Mouse (Mus musculus): ENCODE data around the gene Fbxl3.

Fbxl3 gene

DNA sequence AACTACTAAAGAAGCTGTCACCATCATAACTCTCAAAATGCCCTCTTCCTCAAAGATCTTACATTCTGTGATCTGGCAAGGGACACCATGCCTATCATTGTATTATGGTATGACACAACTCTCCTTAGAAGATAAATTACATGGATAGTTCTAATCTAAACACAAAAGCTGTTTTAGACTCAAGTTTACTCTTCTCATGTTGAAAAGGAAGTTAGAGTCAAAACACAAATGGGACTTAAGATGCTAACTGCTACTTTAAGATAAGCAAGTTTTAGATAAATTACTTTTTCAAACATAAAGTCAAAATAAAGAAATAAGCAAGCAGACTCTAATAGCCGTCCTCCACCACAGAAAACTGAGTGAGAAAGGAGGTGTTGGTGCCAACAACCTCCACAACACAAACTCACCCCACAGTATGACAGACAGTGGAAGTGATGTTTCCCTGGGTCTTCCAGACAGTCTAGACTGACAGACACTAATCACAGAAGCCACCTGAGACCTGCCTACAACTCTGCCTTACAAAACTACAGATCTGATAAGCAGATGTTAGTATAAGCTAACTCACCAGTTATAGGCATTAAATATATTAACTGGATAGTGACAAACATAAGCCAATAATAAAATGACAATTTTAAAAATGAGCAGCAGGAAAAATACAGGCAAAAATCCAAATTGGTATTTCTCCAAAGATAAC is 13.4 kb downstream of the Fbxl3 start:
- no peak for DNase-seq (ENCODE audit: low spot score)

DNA sequence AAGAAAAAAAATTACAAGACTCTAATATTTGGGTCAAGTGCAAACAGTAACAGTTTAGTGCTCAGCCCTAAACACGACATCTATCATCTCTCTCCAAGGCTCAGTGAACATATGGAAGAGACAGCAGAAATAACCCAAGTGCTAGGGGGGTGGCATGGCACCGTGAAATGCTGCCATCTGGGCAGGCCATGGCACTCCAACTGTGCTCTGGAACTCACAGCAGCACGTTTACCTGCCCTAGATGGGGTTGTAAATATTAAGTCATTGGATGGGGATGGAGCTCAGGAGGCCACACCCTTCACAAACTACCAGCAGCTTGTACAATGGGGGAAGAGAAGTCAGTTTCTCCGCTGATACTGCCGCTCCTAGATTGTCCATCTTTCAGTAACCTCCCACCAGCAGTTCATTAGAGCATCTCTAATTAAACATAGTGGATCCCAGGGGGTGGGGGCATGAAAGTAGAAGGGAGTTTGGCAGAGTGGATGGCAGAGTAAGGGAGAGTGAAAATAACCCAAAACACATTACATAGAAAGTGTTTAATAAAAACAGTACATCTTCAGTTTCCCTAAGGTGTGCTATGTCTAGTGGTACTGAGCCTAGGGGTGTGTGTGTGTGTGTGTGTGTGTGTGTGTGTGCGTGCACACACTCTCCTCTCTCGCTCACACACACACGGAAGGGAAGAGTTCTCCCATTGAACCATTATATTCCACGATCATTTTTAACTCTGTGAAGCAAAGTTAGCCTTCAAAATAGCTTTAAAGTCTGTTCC is 20.0 kb downstream of the Fbxl3 start:
- no peak for DNase-seq (ENCODE audit: low spot score)

DNA sequence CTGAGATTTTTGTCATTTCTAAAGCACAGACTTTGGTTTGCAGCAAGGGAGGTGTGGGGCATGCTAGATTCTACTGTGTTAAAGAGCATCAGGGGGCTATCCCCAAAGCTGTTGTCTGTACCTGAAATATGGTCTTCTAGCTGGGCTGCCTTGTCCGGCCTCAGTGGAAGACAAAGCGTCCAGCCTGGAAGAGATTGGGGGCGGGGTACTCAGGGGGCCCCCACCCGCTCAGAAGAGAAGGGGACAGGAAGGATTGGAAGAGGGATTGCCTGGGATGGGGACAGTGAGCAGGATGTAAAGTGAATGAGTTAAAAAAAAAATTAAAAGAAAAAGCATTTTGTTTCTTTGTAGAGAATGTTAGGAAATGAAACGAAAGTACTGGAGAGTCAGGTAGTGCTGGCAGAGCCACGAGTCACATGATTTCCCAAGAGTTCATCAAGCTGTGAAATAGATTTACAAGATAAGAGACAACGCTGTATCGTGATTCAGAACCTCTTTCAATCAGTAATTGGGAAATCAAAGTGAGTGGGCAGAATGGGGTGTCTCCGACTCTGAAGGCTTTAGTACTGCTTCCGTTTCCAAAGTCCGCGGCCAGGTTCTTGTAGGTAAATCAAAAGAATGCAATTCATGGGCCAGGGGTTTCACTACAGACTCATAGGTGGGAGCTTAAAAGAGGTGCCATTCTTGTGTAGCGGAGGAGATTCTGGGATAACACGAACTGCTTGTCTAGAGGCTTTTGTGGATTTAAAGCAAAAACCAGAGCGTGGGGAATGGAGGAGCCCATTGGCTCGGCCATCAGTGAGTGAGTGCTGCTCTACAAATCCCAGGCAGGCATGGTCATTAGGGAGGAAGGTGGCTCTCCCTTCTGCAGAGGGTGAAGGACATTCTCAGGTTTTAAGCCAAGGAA is 21.1 kb downstream of the Fbxl3 start:
- DNase-seq (ENCODE audit: low spot score) = no peak

DNA sequence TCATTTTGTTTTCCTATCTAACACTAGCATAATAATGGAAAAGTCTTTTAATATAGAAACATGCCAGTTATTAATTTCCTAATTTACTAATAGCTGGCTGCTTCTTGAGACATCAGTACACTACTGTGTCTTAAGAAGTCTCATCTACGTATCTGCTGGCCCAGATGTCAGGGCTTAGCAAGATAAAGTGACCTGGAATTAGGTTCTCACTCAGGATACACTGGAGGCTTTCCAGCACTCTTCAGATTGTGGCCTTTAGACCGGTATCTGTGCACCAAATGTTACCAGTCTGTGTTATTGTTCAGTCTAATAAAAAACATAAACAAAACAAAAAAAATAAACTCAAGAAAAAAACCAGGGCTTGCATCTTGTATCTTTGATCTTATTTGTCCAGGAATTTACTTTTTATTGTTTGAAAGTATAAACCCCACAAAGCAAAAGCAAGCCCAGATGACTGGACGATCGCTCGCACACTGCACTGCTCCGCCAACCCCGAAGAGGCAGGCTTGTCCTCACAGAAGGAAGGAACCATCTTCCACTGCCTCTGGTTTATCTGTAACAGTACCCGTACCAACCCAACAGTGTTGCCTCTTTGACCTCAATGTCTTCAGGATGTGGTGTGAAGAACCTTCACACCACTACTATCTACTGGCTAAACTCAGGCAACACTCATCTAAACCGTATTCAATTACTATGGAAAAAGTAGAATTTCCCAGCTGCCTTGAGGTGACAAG is 21.9 kb downstream of the Fbxl3 start:
- no peak for DNase-seq (ENCODE audit: low spot score)

DNA sequence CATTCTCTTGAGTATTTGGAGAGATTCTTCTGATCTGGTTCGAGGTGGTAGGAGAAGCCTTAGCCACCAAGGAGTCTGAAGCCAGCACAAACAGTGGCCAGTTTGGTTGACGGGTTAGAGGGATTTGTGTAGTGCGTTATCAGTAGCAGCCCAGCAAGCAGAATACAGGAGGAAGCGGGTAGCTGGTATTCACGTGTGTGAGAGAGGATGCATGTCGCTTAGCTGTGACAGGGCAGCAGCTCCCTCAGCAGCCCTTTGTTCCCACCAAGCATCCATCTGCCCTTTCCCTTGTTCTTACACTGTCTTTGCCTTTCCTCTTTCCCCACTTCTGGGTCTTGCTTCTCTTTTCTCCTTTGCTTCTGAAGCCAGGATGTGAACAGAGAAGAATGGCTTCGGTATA is 24.2 kb downstream of the Fbxl3 start:
- DNase-seq (ENCODE audit: low spot score) = no peak

DNA sequence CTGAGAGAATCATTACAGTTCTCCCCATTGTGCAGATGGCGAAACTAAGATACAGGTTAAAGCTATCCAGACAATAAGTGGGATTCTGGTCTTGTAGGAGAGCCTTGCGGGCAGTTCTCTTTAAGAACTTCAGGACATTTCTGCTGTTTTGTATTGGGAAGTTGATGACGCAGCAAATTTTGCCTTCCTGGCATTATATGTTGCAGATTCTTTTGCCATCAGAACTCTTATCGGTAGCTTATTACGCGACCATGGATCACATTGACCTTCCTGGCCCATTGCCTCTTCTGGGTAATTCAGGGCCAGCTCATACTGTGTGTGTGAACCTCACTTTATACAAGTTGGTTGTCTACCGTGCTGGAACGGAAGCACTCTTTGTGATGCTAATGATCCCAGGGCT is 25.5 kb downstream of the Fbxl3 start:
- DNase-seq (ENCODE audit: low spot score) = no peak

DNA sequence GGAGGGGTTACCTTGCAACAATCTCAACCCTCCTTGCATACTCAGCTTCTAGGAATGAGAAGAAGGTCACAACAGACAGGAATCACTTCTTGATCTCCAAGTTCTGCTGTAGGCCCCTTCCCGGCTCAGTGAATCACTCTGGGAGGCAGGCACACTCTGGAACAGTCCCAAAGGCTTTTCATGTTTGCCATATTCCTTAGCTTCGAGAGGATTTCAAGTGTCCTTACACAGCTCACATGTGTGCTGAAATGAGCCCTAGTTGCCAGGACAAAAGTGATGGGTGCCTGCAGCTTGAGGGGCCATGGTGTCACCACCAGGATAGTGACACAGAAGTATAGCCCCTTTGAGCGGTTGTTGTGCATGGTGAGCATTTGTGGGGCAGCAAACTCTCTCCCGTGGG is 26.6 kb downstream of the Fbxl3 start:
- no peak for DNase-seq (ENCODE audit: low spot score)

DNA sequence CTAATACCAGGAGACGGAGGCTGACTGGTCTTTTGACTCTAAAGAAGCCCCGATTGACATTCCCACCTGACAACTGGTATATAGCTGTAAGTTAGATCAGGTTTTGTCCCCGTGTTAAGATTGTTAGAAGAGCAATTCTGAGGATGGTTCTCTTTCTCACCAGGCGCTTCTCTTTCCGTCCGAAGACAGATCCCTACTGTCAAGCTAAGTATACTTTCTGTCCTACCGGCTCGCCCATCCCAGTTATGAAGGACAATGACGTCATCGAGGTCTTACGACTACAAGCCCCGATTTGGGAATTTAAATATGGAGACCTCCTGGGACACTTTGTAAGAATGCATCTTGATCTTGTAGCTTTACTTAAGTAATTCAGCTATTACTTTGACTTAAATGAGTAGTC is 27.9 kb downstream of the Fbxl3 start:
- DNase-seq (ENCODE audit: low spot score) = no peak

DNA sequence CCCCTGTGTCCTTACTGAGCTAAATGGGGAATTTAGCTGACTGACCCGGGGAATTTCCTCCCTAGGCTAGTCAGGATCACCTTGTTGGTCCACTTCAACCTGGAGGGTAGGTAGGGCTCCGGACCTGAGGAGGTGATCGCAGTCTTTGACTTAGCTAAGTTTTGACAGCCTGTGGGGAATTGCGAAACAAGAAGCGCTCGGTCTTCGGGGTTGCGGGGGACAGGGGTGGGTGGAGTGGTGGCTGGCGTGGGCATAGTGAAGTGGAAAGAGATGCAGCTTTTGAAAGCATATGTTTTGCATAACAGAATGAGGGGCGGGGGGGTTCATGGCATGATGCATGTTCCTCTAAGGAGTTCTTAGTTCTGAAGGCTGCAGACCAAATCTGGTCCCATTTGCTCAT is 28.6 kb downstream of the Fbxl3 start:
- peak; percentile 10 for DNase-seq (ENCODE audit: low spot score)

DNA sequence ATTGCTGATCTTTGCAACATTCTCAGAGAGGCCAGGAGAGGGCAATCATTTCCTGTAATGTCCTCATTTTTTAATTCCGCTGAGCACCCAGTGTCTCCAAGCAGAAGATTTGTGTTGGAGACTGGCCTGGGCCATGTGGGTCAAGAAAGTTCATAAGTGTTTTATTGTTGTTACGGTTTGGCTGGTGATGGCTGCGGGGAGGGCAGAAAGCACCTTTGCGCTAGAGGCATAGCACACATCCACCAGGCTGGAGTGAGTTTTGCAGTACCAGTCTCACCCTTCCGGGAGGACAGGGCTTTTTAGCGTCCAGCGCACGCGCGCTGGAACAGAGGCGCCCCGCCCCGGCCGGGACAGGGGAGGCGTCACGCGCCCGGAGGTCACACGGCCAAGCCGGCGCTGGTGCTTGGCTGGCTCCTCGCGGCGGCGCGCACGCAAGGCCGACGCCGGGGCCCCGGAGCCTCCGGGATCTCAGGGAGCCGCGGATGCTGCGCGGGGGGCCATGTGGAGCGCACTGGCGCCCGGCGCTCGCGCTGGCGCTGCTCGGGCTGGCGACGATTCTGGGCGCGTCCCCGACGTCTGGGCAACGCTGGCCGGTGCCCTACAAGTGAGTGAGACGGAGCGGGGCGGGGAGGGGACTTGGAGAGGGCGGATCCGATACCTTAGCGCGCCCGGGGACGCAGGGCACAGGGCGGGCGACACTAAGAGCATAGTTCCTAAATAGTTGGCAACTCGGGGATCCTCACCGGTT is 29.3 kb downstream of the Fbxl3 start, which contains the start of gene Cln5:
Cln5 (plus strand) TSS at position 353 of the 748 bp plus-strand sequence.
- peak; percentile 97 for DNase-seq (ENCODE audit: low spot score)

DNA sequence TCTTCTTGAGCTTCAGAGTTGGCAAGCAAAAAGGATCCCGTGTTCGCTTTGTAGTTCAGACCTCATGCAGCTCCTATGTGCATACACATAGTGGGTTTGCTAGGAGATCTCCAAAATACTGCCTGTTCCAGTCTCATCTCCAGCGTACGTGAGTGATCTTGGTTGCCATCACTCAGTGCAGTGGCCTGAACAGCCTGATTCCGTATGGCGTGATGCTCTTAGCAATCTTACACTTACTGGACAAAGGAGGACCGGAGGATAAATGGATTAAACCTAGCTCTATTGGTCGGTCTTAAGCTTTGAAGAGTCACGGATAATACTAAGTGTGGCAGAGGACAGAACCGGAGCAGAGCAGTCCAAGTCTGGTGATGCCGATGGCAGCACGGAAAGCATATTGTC is 29.9 kb downstream of the Fbxl3 start:
- DNase-seq (ENCODE audit: low spot score) = peak; percentile 6

DNA sequence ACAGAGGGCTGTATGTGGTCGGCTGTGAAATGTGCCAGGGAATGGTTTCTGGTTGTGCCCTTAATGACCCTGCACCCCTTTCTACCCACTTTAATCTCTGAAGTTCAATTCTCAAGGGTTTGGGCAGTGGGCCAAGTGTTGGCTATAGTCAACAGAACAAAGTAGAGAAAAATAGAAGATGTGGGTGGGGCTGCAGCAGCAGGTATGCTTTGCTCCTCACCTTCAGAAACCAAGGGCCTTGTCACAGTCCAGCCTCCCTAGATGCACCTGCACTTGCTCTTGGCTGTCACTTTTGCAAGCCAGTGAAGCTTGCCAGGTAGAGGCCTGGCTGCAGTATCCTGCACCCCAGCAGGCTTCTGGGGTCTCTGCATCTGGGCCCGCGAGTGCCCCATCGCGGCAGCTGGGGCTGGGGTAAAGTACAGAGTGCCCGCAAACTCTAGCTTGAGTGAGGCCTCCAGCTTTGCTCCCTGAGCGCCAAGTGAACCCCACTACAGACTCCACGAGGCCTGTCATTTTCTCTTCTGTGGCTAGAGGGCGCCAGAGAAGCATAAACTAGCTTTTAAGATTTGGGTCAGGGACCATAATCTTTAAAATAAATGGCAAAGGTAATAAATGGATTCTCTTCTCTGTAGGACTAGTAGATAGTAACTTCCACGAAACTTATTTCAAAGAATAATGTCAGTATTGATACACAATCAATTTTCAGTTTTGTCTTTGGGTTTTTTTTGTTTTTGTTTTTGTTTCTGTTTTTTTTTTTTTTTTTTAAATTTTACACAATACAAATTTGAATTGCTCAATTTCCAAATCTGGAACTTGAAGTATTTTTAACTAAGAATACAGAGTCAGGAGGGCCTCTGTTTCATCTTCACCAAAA is 33.8 kb downstream of the Fbxl3 start:
- peak; percentile 87 for DNase-seq (ENCODE audit: low spot score)

DNA sequence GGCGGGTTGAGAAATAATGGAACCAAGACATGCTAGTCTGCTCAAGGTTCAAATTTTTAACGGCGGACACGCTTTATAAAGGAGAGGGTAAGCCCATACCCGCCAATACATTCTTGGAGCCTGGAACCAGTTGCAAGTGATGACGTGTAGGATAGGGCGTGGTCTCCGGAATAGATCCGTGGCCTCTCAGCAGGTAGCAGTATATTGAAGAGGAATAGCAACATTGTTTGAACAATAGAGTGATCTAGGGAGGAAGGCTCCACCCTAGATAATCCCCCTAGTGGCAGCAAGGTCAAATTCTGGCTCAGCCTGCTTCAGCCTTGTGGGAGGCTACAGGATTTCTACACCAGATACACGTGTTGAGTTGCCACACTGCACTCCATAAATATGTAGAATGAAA is 39.9 kb downstream of the Fbxl3 start:
- no peak for DNase-seq (ENCODE audit: low spot score)

DNA sequence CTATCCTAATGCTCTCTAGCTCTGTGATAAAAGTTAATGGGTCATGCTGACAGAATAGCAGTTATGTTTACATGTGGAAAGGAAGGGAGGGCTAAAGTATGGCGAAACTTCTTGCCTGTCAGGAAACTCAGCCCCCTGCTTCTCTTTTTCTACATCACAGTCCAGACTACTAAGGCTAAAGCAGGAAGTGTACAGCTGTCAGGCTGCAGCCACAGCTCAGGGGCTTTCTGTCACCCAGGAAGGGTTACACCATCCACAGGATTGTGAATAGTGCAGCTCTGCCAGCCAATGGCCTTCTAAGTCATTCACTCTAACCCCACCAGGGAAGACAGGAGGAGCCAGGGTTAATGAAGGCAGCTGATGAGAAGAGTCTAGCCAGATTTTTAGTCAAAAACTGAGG is 40.4 kb downstream of the Fbxl3 start:
- no peak for DNase-seq (ENCODE audit: low spot score)

DNA sequence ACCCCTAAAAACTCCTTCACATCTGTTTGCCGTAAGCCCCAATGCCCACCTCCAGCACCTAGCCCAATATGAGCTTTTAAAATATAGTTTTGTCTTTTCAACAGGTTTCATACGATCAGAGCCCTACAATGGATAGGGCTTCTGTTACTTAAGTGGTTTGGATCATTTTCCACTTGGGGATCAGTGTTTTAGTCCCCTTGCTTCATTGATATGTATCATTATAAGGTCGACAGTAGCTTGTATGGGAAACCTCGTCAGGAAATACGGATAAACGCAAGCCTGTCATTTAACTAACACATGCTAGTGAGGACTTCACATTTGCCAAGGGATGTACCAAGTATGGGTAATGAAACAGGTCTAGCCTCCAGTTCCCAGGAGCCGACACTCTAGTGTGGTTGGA is 42.8 kb downstream of the Fbxl3 start:
- DNase-seq (ENCODE audit: low spot score) = no peak

DNA sequence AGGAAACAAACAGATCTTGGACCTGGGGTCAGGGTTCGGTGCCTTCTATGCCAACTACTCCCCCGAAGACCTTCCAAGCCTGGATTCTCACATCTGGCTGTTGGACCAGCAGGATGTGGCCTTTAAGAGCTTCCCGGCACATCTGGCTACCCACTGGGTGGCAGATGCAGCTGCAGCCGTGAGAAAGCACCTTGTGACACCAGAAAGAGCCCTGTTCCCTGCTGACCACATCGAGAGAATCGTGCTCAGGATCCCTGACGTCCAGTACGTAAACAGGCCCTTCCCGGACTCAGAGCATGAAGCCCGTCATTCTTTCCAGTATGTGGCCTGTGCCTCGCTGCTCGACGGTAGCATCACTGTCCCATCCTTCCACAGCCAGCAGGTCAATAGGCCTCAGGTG is 44.6 kb downstream of the Fbxl3 start:
- no peak for DNase-seq (ENCODE audit: low spot score)

DNA sequence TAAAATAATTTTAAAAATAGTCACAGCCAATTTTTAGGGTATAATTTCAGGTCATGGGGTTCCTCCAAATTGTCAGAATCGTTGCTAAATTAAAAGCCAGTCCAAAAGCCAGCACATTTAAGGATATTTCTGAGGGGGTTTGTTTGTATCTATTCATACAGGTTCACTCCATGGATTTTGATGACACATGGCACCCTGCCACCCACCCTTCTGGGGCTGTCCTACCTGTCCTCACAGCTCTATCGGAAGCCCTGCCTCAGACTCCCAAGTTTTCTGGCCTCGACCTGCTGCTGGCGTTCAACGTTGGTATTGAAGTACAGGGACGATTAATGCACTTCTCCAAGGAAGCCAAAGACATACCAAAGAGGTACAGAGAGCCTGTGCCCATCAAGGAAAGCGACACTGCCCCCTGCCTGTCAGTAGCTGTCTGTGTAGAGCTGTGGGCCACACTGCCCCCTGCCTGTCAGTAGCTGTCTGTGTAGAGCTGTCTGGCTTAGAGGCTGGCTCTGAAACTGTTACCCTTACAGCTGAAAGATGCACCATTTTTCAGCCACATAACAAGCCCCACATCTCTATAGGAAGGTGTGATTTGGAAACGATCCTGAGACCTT is 48.1 kb downstream of the Fbxl3 start:
- DNase-seq (ENCODE audit: low spot score) = peak; percentile 85

DNA sequence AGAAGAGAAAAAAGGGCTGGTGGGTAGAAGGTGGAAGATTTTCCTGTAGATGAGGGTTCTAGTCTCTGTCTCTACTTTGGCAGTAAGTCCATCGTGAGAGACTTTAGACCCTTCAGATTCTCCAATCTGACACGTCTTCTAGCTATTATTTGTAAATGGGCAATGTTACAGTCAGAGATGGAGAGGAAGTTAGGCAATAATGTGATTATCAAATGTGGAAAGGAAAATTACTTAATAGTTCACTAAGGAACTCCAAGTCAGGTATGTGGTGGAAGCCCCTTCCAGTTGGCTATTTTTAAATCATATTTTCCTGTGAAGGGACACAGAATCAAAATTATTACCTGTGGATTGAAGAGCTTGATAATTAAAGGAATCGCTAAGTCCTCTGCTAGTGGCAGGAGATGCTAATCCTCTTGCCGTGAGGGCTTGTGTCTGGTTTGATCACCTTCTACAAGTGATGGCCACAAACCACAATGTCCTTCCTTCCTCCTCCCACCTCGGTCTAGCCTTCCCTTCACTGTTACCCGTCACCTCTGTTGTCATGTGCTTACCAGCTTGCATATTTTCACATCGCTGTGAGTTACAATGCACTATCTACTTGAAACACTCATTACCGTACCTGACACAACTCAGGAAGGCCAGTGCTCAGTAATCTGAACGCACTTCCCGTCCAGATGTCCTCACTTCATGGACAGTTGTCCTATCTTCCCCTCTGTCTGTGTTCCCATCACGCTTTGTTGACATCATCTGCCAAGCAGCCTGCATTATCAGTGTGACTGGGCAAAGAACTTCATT is 50.9 kb downstream of the Fbxl3 start:
- no peak for DNase-seq (ENCODE audit: low spot score)

DNA sequence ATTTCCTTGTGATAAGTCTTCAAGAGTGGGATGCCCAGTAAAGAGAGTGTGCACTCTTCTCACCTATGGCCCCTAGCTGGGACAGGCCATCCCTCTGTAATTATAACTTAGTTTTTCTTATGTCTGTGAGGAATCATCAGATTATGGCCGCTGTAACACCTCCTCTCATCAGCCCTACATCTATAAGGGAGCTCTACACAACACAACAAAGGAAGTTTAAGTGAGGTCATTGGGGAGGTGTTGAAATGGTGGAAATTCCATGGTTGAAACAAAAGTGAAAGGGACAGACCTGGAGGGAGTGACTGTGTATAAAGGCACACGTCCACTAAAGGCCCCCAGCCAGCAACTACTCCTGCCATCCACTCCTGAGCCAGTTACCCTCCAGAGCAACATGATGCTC is 52.7 kb downstream of the Fbxl3 start, which contains the start of gene Acod1:
Acod1 (plus strand) TSS at position 301 of the 400 bp plus-strand sequence.
- no peak for DNase-seq (ENCODE audit: low spot score)
